Mouse (Mus musculus) thymus, postnatal 36 days (tissue): ENCODE measurements around the gene Gas7.

ENCODE experiments used
- DNase-seq, 2 experiments: peaks; one replicate each; pipeline ENCODE4 v3.0.0; 2022; ENCODE audit warnings: mixed read lengths in 2 of 2

Gas7 gene

GRCm38 (mm10) chr11:67496796-67497195, 41.6 kb downstream of the Gas7 start:
- DNase-seq: no peak

GRCm38 (mm10) chr11:67500115-67500514, 44.9 kb downstream of the Gas7 start:
- DNase-seq: no peak

GRCm38 (mm10) chr11:67501468-67502244, 46.4 kb downstream of the Gas7 start:
- no peak for DNase-seq

- DNase-seq: no peak
Measured at GRCm38 (mm10) chr11:67509219-67509876, 54.1 kb downstream of the Gas7 start.

GRCm38 (mm10) chr11:67510831-67511230, 55.6 kb downstream of the Gas7 start:
- no peak for DNase-seq

- DNase-seq: no peak
Measured at GRCm38 (mm10) chr11:67513001-67513400, 57.8 kb downstream of the Gas7 start.

GRCm38 (mm10) chr11:67514401-67514800, 59.2 kb downstream of the Gas7 start:
- no peak for DNase-seq

- no peak for DNase-seq
Measured at GRCm38 (mm10) chr11:67515020-67515911, 60.0 kb downstream of the Gas7 start.

GRCm38 (mm10) chr11:67515912-67516305, 60.7 kb downstream of the Gas7 start:
- DNase-seq: no peak

GRCm38 (mm10) chr11:67517748-67518147, 62.5 kb downstream of the Gas7 start:
- DNase-seq: no peak

- no peak for DNase-seq
Measured at GRCm38 (mm10) chr11:67518985-67519384, 63.7 kb downstream of the Gas7 start.

GRCm38 (mm10) chr11:67522671-67523070, 67.4 kb downstream of the Gas7 start:
- DNase-seq: no peak

- DNase-seq: no peak
Measured at GRCm38 (mm10) chr11:67523806-67524205, 68.6 kb downstream of the Gas7 start.

GRCm38 (mm10) chr11:67524731-67525130, 69.5 kb downstream of the Gas7 start:
- no peak for DNase-seq

- DNase-seq: no peak
Measured at GRCm38 (mm10) chr11:67525841-67526240, 70.6 kb downstream of the Gas7 start.

GRCm38 (mm10) chr11:67526621-67527545, 71.6 kb downstream of the Gas7 start:
- DNase-seq: peak in 1 of 2 experiments; percentile 12

- no peak for DNase-seq
Measured at GRCm38 (mm10) chr11:67531286-67531685, 76.0 kb downstream of the Gas7 start.

- no peak for DNase-seq
Measured at GRCm38 (mm10) chr11:67531926-67532565, 76.8 kb downstream of the Gas7 start.

- no peak for DNase-seq
Measured at GRCm38 (mm10) chr11:67532728-67533127, 77.5 kb downstream of the Gas7 start.

GRCm38 (mm10) chr11:67533151-67533550, 77.9 kb downstream of the Gas7 start:
- no peak for DNase-seq

- no peak for DNase-seq
Measured at GRCm38 (mm10) chr11:67535703-67536102, 80.5 kb downstream of the Gas7 start.

- no peak for DNase-seq
Measured at GRCm38 (mm10) chr11:67536413-67536812, 81.2 kb downstream of the Gas7 start.
